In the genomic region with DNA sequence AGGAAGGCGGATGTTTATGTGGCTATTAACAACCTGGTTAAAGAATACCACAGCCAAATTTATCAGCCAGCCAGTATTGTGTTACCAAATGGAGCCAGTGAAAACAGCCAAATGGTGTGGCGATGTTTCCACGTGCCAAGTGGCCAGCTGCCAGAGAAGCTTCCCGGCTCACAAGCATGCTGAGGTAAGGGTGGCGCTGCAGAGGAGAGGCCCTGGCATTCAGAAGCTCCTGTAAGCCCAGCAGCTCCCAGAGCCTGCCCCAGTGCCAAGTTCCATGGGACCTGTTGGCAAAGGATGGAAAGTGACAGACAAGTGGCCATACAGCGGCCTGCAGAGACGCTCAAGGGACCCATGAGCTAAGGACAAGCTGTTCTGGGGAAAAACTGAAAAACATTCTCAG, we compare ENCODE assay signal across 8 mouse cellular contexts.
DNase-seq lines count a peak whose midpoint lies in the region; ATAC-seq lines count a peak whose summit lies in the region.

No protein-coding gene starts in this region.

- ATAC-seq in erythroblast, adult 5-6 weeks (replicated peaks; ENCODE audit: low FRiP score, poor library complexity, severe bottlenecking): no peak

- DNase-seq in adrenal gland, adult 8-10 months: peak; percentile 2
- DNase-seq in adrenal gland, postnatal 4 days (ENCODE audit: low spot score in 2 of 2): no peak
- peak; percentile 10 for DNase-seq in urinary bladder, postnatal 14 days (ENCODE audit: low spot score)
- DNase-seq in urinary bladder, adult 18-20 months (ENCODE audit: low spot score in 2 of 2): no peak
- peak; percentile 76 to 83 for DNase-seq in kidney, adult 8-10 months
- DNase-seq in right cerebral cortex, adult 18-20 months: peak; percentile 30
- DNase-seq in yolk sac, embryonic 10.5 days (ENCODE audit: low spot score): no peak

Comparison
In these comparisons a context has a peak if more than half of its experiments do, and no peak if none do; other contexts are left out.
1. DNase-seq: peak in adrenal gland, adult 8-10 months (single experiment), urinary bladder, postnatal 14 days (single experiment), kidney, adult 8-10 months (2 of 2) and right cerebral cortex, adult 18-20 months (single experiment); none in adrenal gland, postnatal 4 days (0 of 2), urinary bladder, adult 18-20 months (0 of 2) and yolk sac, embryonic 10.5 days (single experiment).